Mouse (Mus musculus): ENCODE results near the gene Ilf2. TPM values are rescaled to one million over a fixed set of nuclear protein-coding genes. Genes with fewer than 3 reads are reported as not detected.

The Ilf2 gene
- total and polyA plus RNA-seq, 3 experiments = 13.9 to 32.2 (median 30.6) TPM

- Histone ChIP-seq H3K27me3 (ENCODE audit: control insufficient read depth, insufficient read depth, low read length) (peaks cover 4% of the 10 kb centered on the region), H3K36me3 (ENCODE audit: control insufficient read depth, insufficient read depth, low read length) (no peaks in the 10 kb centered on the region), H3K4me3 (no peak overlapping the region), H3K79me2 (replicated peaks; ENCODE audit: control insufficient read depth, insufficient read depth, low read length) (no peaks in the 10 kb centered on the region; the same call in 1 of the 2 replicates), H3K4me1 (ENCODE audit: control insufficient read depth, insufficient read depth, low read length) (peaks cover 3% of the 10 kb centered on the region), H3K27ac (peak overlapping the region; percentile 3), H3K9ac (ENCODE audit: low read depth, low read length) (no peak overlapping the region)
- intact Hi-C loops (cut with DNase I) = loop anchor here (10.0 kb wide), 1 partner anchor 168 kb away; the partner anchor contains the start of gene Gatad2b
- 37% methylated on average over 7 of the region's 7 CpGs for WGBS
- TF ChIP-seq POLR2A (IDR thresholded peaks at IDR 0.05; ENCODE audit: insufficient read depth, low read depth, low read length) (no peak), EP300 (IDR thresholded peaks at IDR 0.05; ENCODE audit: insufficient read depth, low read depth, low read length) (no peak), CTCF (IDR thresholded peaks at IDR 0.05) (no peak)
- no peak for DNase-seq
These were observed 13.3 kb upstream of the Ilf2 start for GRCm38 (mm10) chr3:90462579-90462978.

- no peaks in the 10 kb centered on the region for H3K36me3 ChIP-seq (ENCODE audit: control insufficient read depth, insufficient read depth, low read length)
- WGBS = 25% methylated on average over 37 of the region's 37 CpGs
- H3K9ac ChIP-seq (ENCODE audit: low read depth, low read length) = peak overlapping the region; percentile 95
- H3K27me3 ChIP-seq (ENCODE audit: control insufficient read depth, insufficient read depth, low read length) = peaks cover 4% of the 10 kb centered on the region
- no peaks in the 10 kb centered on the region; the same call in 1 of the 2 replicates for H3K79me2 ChIP-seq (replicated peaks; ENCODE audit: control insufficient read depth, insufficient read depth, low read length)
- peak overlapping the region; percentile 62 for H3K4me3 ChIP-seq
- H3K27ac ChIP-seq = peak overlapping the region; percentile 91
- intact Hi-C loops (cut with DNase I) = loop anchor here (1.0 to 10.0 kb wide), 4 partner anchors 17 to 242 kb away; partner anchors contain the start of genes Gatad2b and Ints3
- H3K4me1 ChIP-seq (ENCODE audit: control insufficient read depth, insufficient read depth, low read length) = peaks cover 3% of the 10 kb centered on the region
- peak; percentile 53 to 57 for DNase-seq
- TF ChIP-seq POLR2A (IDR thresholded peaks at IDR 0.05; ENCODE audit: insufficient read depth, low read depth, low read length) (no peak), CTCF (IDR thresholded peaks at IDR 0.05) (no peak), EP300 (IDR thresholded peaks at IDR 0.05; ENCODE audit: insufficient read depth, low read depth, low read length) (no peak)
These were observed 11.3 kb upstream of the Ilf2 start for GRCm38 (mm10) chr3:90464552-90465080.

DNA sequence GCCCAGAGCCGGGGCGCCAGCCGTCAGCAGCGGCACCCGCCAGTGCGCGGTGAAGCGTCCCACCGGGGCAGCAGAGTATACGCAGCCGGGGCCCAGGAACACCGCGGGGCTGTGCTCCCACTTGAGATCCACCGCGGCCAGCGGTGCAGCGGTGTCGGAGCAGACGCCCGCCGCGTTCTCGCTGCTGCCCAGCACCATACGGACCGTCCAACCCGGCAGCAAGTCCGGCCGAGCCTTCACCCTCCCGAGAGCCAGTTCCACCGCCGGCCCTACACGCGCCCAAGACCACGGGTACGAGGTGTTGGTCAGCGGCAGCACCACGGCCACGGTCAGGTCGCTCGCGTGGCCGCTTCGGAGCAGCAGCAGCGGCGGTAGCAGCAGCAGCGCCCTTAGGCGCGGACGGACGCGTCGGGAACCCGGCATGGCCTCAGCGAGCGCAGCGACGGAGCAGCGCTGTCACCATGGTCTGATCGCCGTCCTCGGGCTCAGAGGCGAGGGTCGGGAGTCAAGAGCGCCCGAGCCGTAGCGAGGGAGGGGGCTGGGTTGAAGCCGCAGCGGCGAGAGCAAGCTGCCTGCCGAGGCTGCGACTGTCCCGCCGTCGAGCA lies 10.7 kb upstream of the Ilf2 start:
- H3K79me2 ChIP-seq (replicated peaks; ENCODE audit: control insufficient read depth, insufficient read depth, low read length) = no peaks in the 10 kb centered on the region; the same call in 1 of the 2 replicates
- H3K4me1 ChIP-seq (ENCODE audit: control insufficient read depth, insufficient read depth, low read length) = peaks cover 1% of the 10 kb centered on the region; the same call in 1 of the 2 replicates
- WGBS = 1% methylated on average over 75 of the region's 75 CpGs
- peak; percentile 52 to 76 for DNase-seq
- peak overlapping the region; percentile 62 for H3K4me3 ChIP-seq
- no peaks in the 10 kb centered on the region for H3K36me3 ChIP-seq (ENCODE audit: control insufficient read depth, insufficient read depth, low read length)
- H3K9ac ChIP-seq (ENCODE audit: low read depth, low read length) = peak overlapping the region; percentile 95
- intact Hi-C loops (cut with DNase I) = loop anchor here (1.0 to 10.0 kb wide), 3 partner anchors 18 to 243 kb away; partner anchors contain the start of gene Gatad2b
- no peak for TF ChIP-seq CTCF (IDR thresholded peaks at IDR 0.05)
- TF ChIP-seq POLR2A (IDR thresholded peaks at IDR 0.05; ENCODE audit: insufficient read depth, low read depth, low read length) = no peak
- TF ChIP-seq EP300 (IDR thresholded peaks at IDR 0.05; ENCODE audit: insufficient read depth, low read depth, low read length) = no peak
- H3K27me3 ChIP-seq (ENCODE audit: control insufficient read depth, insufficient read depth, low read length) = peaks cover 4% of the 10 kb centered on the region
- H3K27ac ChIP-seq = peak overlapping the region; percentile 91

DNA sequence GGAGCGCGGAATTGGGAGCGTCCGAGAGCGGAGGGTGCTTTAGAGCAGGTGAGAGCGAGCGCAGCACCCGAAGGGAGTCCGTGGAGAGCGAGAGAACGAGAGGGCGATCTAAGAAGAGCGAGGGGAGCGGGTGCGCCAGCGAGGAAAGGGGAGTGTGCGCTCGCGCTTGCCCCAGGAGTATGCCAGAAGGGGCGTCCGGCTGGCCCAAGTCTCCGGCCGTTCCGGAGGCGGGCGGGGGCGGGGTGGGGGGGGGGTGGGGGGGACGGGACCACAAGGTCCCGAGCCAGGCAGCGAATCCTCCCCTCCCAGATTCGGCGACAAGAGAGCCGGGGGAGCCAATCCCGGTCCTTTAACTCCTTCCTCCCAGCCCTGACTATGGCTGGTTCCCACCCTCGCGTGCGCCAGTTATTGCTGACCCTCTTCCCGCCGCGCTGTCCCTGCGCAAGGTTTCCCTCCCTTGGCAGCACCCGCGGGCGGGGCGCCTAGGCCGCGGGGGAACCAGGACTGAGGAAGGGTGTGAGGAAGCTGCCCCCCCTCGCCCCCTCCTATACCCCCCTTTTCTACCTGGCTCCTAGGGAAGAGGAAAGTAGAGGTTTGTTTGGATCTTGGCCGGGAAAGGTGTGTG lies 10.1 kb upstream of the Ilf2 start, which contains the start of gene Npr1:
TSS of gene Npr1 (minus strand) at position 181 of the 625 bp plus-strand sequence.
- TF ChIP-seq POLR2A (IDR thresholded peaks at IDR 0.05; ENCODE audit: insufficient read depth, low read depth, low read length) (peak; percentile 83), EP300 (IDR thresholded peaks at IDR 0.05; ENCODE audit: insufficient read depth, low read depth, low read length) (no peak)
- intact Hi-C loops (cut with DNase I) = loop anchor here (1.0 to 10.0 kb wide), 4 partner anchors 18 to 243 kb away; partner anchors contain the start of gene Gatad2b
- WGBS = under 1% methylated on average over 30 of the region's 49 CpGs

GRCm38 (mm10) chr3:90466311-90466766 lies 9.6 kb upstream of the Ilf2 start:
- Histone ChIP-seq H3K36me3 (ENCODE audit: control insufficient read depth, insufficient read depth, low read length) (no peaks in the 10 kb centered on the region), H3K27me3 (ENCODE audit: control insufficient read depth, insufficient read depth, low read length) (peaks cover 4% of the 10 kb centered on the region), H3K79me2 (replicated peaks; ENCODE audit: control insufficient read depth, insufficient read depth, low read length) (no peaks in the 10 kb centered on the region; the same call in 1 of the 2 replicates), H3K4me3 (peak overlapping the region; percentile 62), H3K4me1 (ENCODE audit: control insufficient read depth, insufficient read depth, low read length) (no peaks in the 10 kb centered on the region), H3K9ac (ENCODE audit: low read depth, low read length) (peak overlapping the region; percentile 80), H3K27ac (peak overlapping the region; percentile 91)
- TF ChIP-seq EP300 (IDR thresholded peaks at IDR 0.05; ENCODE audit: insufficient read depth, low read depth, low read length) (peak; percentile 87; the same call in 1 of the 2 replicates), POLR2A (IDR thresholded peaks at IDR 0.05; ENCODE audit: insufficient read depth, low read depth, low read length) (no peak), CTCF (IDR thresholded peaks at IDR 0.05) (peak; percentile 92)
- WGBS = under 1% methylated on average over 15 of the region's 15 CpGs
- intact Hi-C loops (cut with DNase I) = loop anchor here (1.0 to 10.0 kb wide), 3 partner anchors 54 to 244 kb away; partner anchors contain the start of gene Gatad2b
- DNase-seq = peak; percentile 52 to 73

More for the DNA sequence above, 10.1 kb upstream of the Ilf2 start, which contains the start of gene Npr1:
- peak; percentile 72 to 73 for DNase-seq
- Histone ChIP-seq H3K79me2 (replicated peaks; ENCODE audit: control insufficient read depth, insufficient read depth, low read length) (no peaks in the 10 kb centered on the region; the same call in 1 of the 2 replicates), H3K27ac (peak within 1 kb of the TSS; percentile 91), H3K9ac (ENCODE audit: low read depth, low read length) (peak within 1 kb of the TSS; percentile 95), H3K4me3 (peak within 1 kb of the TSS; percentile 62), H3K4me1 (ENCODE audit: control insufficient read depth, insufficient read depth, low read length) (no peaks in the 10 kb centered on the region), H3K27me3 (ENCODE audit: control insufficient read depth, insufficient read depth, low read length) (peaks cover 4% of the 10 kb centered on the region), H3K36me3 (ENCODE audit: control insufficient read depth, insufficient read depth, low read length) (no peaks in the 10 kb centered on the region)
